11 mouse cellular contexts compared by ENCODE assay signal in the genomic region with DNA sequence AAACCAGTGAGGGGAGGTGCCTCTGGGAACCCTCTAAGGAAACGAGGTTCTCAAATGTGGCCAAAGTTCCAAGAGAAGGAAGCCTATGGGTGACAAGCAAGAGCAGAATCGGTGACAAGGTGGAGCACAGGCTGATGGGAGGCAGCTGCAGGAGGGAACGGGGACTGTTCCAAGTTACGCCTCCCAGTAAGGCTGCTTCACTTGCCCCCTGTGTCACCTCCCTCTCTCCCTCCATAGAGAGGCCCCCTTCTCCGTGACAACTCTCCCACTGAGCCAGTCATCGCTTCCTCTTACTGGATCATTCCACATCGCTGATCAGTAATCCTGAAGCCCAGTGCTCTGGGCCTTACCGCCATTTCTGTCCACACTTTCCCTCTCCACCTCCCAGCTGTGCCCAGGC. TPM values are rescaled to one million over a fixed set of nuclear protein-coding genes. Genes with fewer than 3 reads are reported as not detected.
DNase-seq lines count a peak whose midpoint lies in the region; ATAC-seq and TF ChIP-seq lines count a peak whose summit lies in the region.
"Had no signal": no experiment of that assay in that cellular context is flagged by ENCODE, and none has a peak within 500 bp of the region (broad histone marks: within the 10 kb centered on the region; RNA-seq: fewer than 3 reads in every experiment).

No protein-coding gene starts in this region.

- H3K9ac ChIP-seq in hindbrain, embryonic 12.5 days: no peak overlapping the region
- no peak overlapping the region for H3K9ac ChIP-seq in hindbrain, embryonic 16.5 days (ENCODE audit: low read depth, low read length)
- H3K9ac ChIP-seq in forebrain, embryonic 14.5 days (ENCODE audit: low read length): 0 out of 2 replicates have a peak overlapping the region, but pooled peaks have one; percentile 3

- peak; percentile 28 for DNase-seq in brain, embryonic 14.5 days (ENCODE audit: low read depth)
- no peak for DNase-seq in forebrain, embryonic 14.5 days (ENCODE audit: low spot score)
- DNase-seq in kidney, postnatal 14 days: peak; percentile 74
- DNase-seq in urinary bladder, adult 18-20 months (ENCODE audit: low spot score in 2 of 2): no peak
- no peak for DNase-seq in cerebellum, adult 11-12 months
- DNase-seq in right cerebral cortex, postnatal 4 days: no peak
- DNase-seq: heart, adult 2 months; liver; thymus, postnatal 4 days had no signal

- TF ChIP-seq CTCF in brain, embryonic 14.5 days (IDR thresholded peaks at IDR 0.05; ENCODE audit: borderline replicate concordance, extremely low read depth, insufficient read depth, insufficient read length): no peak

- H3K36me3 ChIP-seq in hindbrain, embryonic 12.5 days: peaks cover 52% of the 10 kb centered on the region
- peaks cover 27% of the 10 kb centered on the region for H3K36me3 ChIP-seq in hindbrain, embryonic 16.5 days (ENCODE audit: control insufficient read depth, insufficient read depth, low read length)
- peaks cover 82% of the 10 kb centered on the region for H3K36me3 ChIP-seq in forebrain, embryonic 14.5 days (ENCODE audit: control insufficient read depth, insufficient read depth, low read length)

- peak; percentile 11; the same call in 1 of the 2 replicates for ATAC-seq in hindbrain, embryonic 12.5 days (ENCODE audit: low FRiP score)
- ATAC-seq in hindbrain, embryonic 16.5 days: no peak
- ATAC-seq in forebrain, embryonic 14.5 days: no peak

- no peak overlapping the region for H3K4me3 ChIP-seq in hindbrain, embryonic 12.5 days
- no peak overlapping the region for H3K4me3 ChIP-seq in hindbrain, embryonic 16.5 days (ENCODE audit: low read length)
- no peak overlapping the region for H3K4me3 ChIP-seq in forebrain, embryonic 14.5 days (ENCODE audit: low read depth, low read length)
- H3K4me3 ChIP-seq: heart, adult 2 months had no signal

- 45% methylated on average over 8 of the region's 8 CpGs for WGBS in hindbrain, embryonic 12.5 days
- 28% methylated on average over 8 of the region's 8 CpGs for WGBS in hindbrain, embryonic 16.5 days
- WGBS in forebrain, embryonic 14.5 days: 28% methylated on average over 8 of the region's 8 CpGs

- H3K9me3 ChIP-seq in hindbrain, embryonic 12.5 days (replicated peaks): no peaks in the 10 kb centered on the region
- no peaks in the 10 kb centered on the region for H3K9me3 ChIP-seq in hindbrain, embryonic 16.5 days (ENCODE audit: control insufficient read depth, low read length)
- H3K9me3 ChIP-seq in forebrain, embryonic 14.5 days (replicated peaks; ENCODE audit: control insufficient read depth, low read length): no peaks in the 10 kb centered on the region

- no peak overlapping the region for H3K4me2 ChIP-seq in hindbrain, embryonic 12.5 days (replicated peaks)
- no peak overlapping the region for H3K4me2 ChIP-seq in hindbrain, embryonic 16.5 days (ENCODE audit: low read length)
- no peak overlapping the region for H3K4me2 ChIP-seq in forebrain, embryonic 14.5 days (ENCODE audit: low read length)

- H3K4me1 ChIP-seq in hindbrain, embryonic 12.5 days: peaks cover 55% of the 10 kb centered on the region
- H3K4me1 ChIP-seq in hindbrain, embryonic 16.5 days (ENCODE audit: control insufficient read depth, insufficient read depth, low read depth, low read length): peaks cover 44% of the 10 kb centered on the region
- peaks cover 16% of the 10 kb centered on the region for H3K4me1 ChIP-seq in forebrain, embryonic 14.5 days (ENCODE audit: control insufficient read depth, insufficient read depth, low read length)

- TF ChIP-seq POLR2A in brain, embryonic 14.5 days (IDR thresholded peaks at IDR 0.05; ENCODE audit: borderline replicate concordance, extremely low read depth, insufficient read depth, insufficient read length, poor library complexity, severe bottlenecking): no peak

- H3K27me3 ChIP-seq in hindbrain, embryonic 12.5 days: no peaks in the 10 kb centered on the region
- no peaks in the 10 kb centered on the region for H3K27me3 ChIP-seq in hindbrain, embryonic 16.5 days (replicated peaks; ENCODE audit: control insufficient read depth, insufficient read depth, low read length)
- no peaks in the 10 kb centered on the region for H3K27me3 ChIP-seq in forebrain, embryonic 14.5 days (replicated peaks; ENCODE audit: control insufficient read depth, insufficient read depth, low read length)

- no peak overlapping the region; the same call in 1 of the 2 replicates for H3K27ac ChIP-seq in hindbrain, embryonic 12.5 days
- H3K27ac ChIP-seq in hindbrain, embryonic 16.5 days (ENCODE audit: low read depth, low read length): no peak overlapping the region
- H3K27ac ChIP-seq in forebrain, embryonic 14.5 days (ENCODE audit: low read depth, low read length): no peak overlapping the region
- H3K27ac ChIP-seq: heart, adult 2 months had no signal

RNA-seq across cellular contexts. Expression of gene Dchs1, which starts 12.8 kb away (rescaled TPM):
- 26.9 and 28.6 TPM in 2 replicates for polyA plus RNA-seq in hindbrain, embryonic 12.5 days (2016; fragmentation: Nextera tagmentation; extraction: Ambion mirVana)
- 9.8 and 12.3 TPM in 2 replicates for polyA plus RNA-seq in hindbrain, embryonic 16.5 days (2015; fragmentation: Nextera tagmentation; extraction: Ambion mirVana)
- polyA plus RNA-seq in brain, embryonic 14.5 days (2012; rRNA removed): 68.6 and 87.4 TPM in 2 replicates
- 18.3 and 21.7 TPM in 2 replicates for polyA plus RNA-seq in forebrain, embryonic 14.5 days (2014; fragmentation: Nextera tagmentation; extraction: Ambion mirVana)

RNA-seq across cellular contexts. Expression of gene Tpp1, which starts 22.6 kb away (rescaled TPM):
- polyA plus RNA-seq in hindbrain, embryonic 12.5 days (2016; fragmentation: Nextera tagmentation; extraction: Ambion mirVana): 47.4 and 49.5 TPM in 2 replicates
- 56.1 and 58.1 TPM in 2 replicates for polyA plus RNA-seq in hindbrain, embryonic 16.5 days (2015; fragmentation: Nextera tagmentation; extraction: Ambion mirVana)
- 42.8 and 48.1 TPM in 2 replicates for polyA plus RNA-seq in brain, embryonic 14.5 days (2012; rRNA removed)
- polyA plus RNA-seq in forebrain, embryonic 14.5 days (2014; fragmentation: Nextera tagmentation; extraction: Ambion mirVana): 41.1 and 44.3 TPM in 2 replicates

RNA-seq across cellular contexts. Expression of gene Taf10, which starts 30.5 kb away (rescaled TPM):
- 146 and 171 TPM in 2 replicates for polyA plus RNA-seq in hindbrain, embryonic 12.5 days (2016; fragmentation: Nextera tagmentation; extraction: Ambion mirVana)
- 87.5 and 91.0 TPM in 2 replicates for polyA plus RNA-seq in hindbrain, embryonic 16.5 days (2015; fragmentation: Nextera tagmentation; extraction: Ambion mirVana)
- 204 and 302 TPM in 2 replicates for polyA plus RNA-seq in brain, embryonic 14.5 days (2012; rRNA removed)
- polyA plus RNA-seq in forebrain, embryonic 14.5 days (2014; fragmentation: Nextera tagmentation; extraction: Ambion mirVana): 116 and 164 TPM in 2 replicates

RNA-seq across cellular contexts. Expression of gene Mrpl17, which starts 36.2 kb away (rescaled TPM):
- 218 and 251 TPM in 2 replicates for polyA plus RNA-seq in hindbrain, embryonic 12.5 days (2016; fragmentation: Nextera tagmentation; extraction: Ambion mirVana)
- polyA plus RNA-seq in hindbrain, embryonic 16.5 days (2015; fragmentation: Nextera tagmentation; extraction: Ambion mirVana): 204 and 208 TPM in 2 replicates
- 165 and 185 TPM in 2 replicates for polyA plus RNA-seq in brain, embryonic 14.5 days (2012; rRNA removed)
- polyA plus RNA-seq in forebrain, embryonic 14.5 days (2014; fragmentation: Nextera tagmentation; extraction: Ambion mirVana): 182 and 221 TPM in 2 replicates

RNA-seq across cellular contexts. Expression of gene Rrp8, which starts 37.5 kb away (rescaled TPM):
- polyA plus RNA-seq in hindbrain, embryonic 12.5 days (2016; fragmentation: Nextera tagmentation; extraction: Ambion mirVana): 32.7 and 36.6 TPM in 2 replicates
- polyA plus RNA-seq in hindbrain, embryonic 16.5 days (2015; fragmentation: Nextera tagmentation; extraction: Ambion mirVana): 26.3 and 26.4 TPM in 2 replicates
- polyA plus RNA-seq in brain, embryonic 14.5 days (2012; rRNA removed): 15.7 and 17.8 TPM in 2 replicates
- 19.3 and 20.3 TPM in 2 replicates for polyA plus RNA-seq in forebrain, embryonic 14.5 days (2014; fragmentation: Nextera tagmentation; extraction: Ambion mirVana)

Comparison
In these comparisons a context has a peak if more than half of its experiments do, and no peak if none do; other contexts are left out.
1. DNase-seq: peak in brain, embryonic 14.5 days (single experiment) and kidney, postnatal 14 days (single experiment); none in forebrain, embryonic 14.5 days (single experiment), urinary bladder, adult 18-20 months (0 of 2), cerebellum, adult 11-12 months (single experiment) and right cerebral cortex, postnatal 4 days (single experiment).